Mouse (Mus musculus) neural tube, embryonic 13.5 days (tissue): ENCODE results near the gene Fzd2. TPM values are rescaled to one million over a fixed set of nuclear protein-coding genes. Genes with fewer than 3 reads are reported as not detected.
"Not testable (repeated sequence)": the region's sequence is repeated elsewhere in the genome, so short reads cannot be mapped to it uniquely, and the experiment has no call there.

ENCODE experiments used
- ATAC-seq: fragments of 200-750 bp; cut with Nextera tagmentation; 2 replicates; pipeline ENCODE4 v1.8.0; 2017; ENCODE audit warnings: low read depth, mild to moderate bottlenecking, moderate TSS enrichment, moderate library complexity
- H3K27ac ChIP-seq: fragments of 300-500 bp; sonication (generic); replicated peaks from 2 replicates; pipeline ENCODE4 v1.5.1; 2015; ENCODE audit warnings: moderate library complexity, mild to moderate bottlenecking, inconsistent platforms
- H3K27me3 ChIP-seq: fragments of 300-500 bp; sonication (generic); 2 replicates; pipeline ENCODE4 v1.6.1; 2015; ENCODE audit warnings: mild to moderate bottlenecking, inconsistent platforms
- H3K36me3 ChIP-seq: fragments of 300-500 bp; sonication (generic); 2 replicates; pipeline ENCODE4 v1.6.1; 2015; ENCODE audit warnings: mild to moderate bottlenecking, inconsistent platforms
- H3K4me1 ChIP-seq: fragments of 300-500 bp; sonication (generic); replicated peaks from 2 replicates; pipeline ENCODE4 v1.6.1; 2015; ENCODE audit warnings: inconsistent platforms
- H3K4me2 ChIP-seq: fragments of 300-500 bp; sonication (generic); 2 replicates; pipeline ENCODE4 v1.6.1; 2015; ENCODE audit warnings: inconsistent platforms, mild to moderate bottlenecking, moderate library complexity
- H3K4me3 ChIP-seq: fragments of 300-500 bp; sonication (generic); 2 replicates; pipeline ENCODE4 v1.5.1; 2015; ENCODE audit warnings: mild to moderate bottlenecking, inconsistent platforms
- H3K9ac ChIP-seq: fragments of 300-500 bp; sonication (generic); 2 replicates; pipeline ENCODE4 v1.6.1; 2015; ENCODE audit warnings: moderate library complexity, mild to moderate bottlenecking, inconsistent platforms
- H3K9me3 ChIP-seq: fragments of 300-500 bp; sonication (generic); 2 replicates; pipeline ENCODE4 v1.6.1; 2016; ENCODE audit warnings: inconsistent platforms
- WGBS: fragments of 180-500 bp; shearing (Covaris S2); methylation state at CpG from one replicate; pipeline ENCODE4 v1.1.7; 2015; 5-methylcytosine and 5-hydroxymethylcytosine counted together
- polyA plus RNA-seq: library from polyadenylated mRNA; unstranded; fragments of >200 nt; fragmentation: Nextera tagmentation; extraction: Ambion mirVana; gene quantifications from 2 replicates; pipeline ENCODE4 v1.2.1, GENCODE M21; 2015

Gene Fzd2
- polyA plus RNA-seq, 1 experiment from 2014 or later = 14.8 TPM

DNA sequence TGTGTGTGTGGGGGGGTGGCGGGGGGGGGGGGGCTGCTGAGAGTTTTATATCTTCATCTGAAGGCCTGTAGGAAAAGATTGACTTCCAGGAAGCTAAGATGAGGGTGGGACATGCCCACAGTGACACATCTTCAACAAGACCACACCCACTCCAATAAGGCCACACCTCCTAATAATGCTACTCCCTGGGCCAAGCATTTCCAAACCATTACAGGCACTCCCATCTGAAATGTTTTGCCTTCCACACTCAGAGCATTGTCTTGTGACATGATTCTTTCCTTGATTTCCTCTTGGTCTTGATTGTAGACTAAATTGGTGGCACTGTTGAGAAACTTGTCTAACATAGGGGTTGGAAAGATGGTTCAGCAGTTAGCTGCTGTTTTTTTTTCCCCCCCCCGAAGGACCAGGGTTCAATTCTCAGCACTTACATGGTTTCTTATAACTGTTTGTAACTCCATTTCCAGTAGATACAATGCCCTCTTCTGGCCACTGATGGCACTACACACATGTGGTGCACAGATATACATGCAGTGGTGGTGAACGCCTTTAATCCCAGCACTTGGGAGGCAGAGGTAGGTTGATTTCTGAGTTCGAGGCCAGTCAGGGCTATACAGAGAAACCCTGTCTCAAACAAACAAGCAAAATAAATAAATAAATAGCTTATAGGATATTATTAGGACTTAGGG lies 17.6 kb upstream of the Fzd2 start:
- Histone ChIP-seq H3K9ac (no peak overlapping the region), H3K4me2 (no peak overlapping the region), H3K27me3 (no peaks in the 10 kb centered on the region), H3K4me3 (no peak overlapping the region), H3K9me3 (0 out of 2 replicates have a peak, but pooled peaks cover 4% of the 10 kb centered on the region), H3K4me1 (peaks cover 14% of the 10 kb centered on the region), H3K27ac (no peak overlapping the region), H3K36me3 (no peaks in the 10 kb centered on the region)
- ATAC-seq = no peak
- 85% methylated on average over 4 of the region's 4 CpGs for WGBS

DNA sequence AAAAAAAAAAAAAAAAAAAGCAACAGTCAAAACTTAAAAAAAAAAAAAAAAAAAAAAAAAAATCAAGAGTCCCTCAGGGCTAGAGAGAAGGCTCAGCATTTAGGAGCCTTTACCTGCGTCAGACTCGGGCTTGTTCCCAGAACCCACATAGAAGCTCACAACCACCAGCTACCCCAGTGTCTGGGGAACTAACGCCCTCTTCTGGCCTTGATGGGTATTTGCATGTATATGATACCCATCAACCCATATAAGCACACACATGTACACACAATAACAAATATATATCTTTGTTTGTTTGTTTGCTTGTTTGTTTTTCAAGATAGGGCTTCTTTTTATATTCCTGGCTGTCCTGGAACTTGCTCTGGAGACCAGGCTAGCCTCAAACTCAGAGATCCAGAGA lies 16.6 kb upstream of the Fzd2 start:
- H3K36me3 ChIP-seq = no peaks in the 10 kb centered on the region
- H3K4me1 ChIP-seq = peaks cover 5% of the 10 kb centered on the region
- H3K4me2 ChIP-seq = no peak overlapping the region
- no peak for ATAC-seq
- no peaks in the 10 kb centered on the region for H3K27me3 ChIP-seq
- no peak overlapping the region for H3K27ac ChIP-seq
- 0 out of 2 replicates have a peak, but pooled peaks cover 4% of the 10 kb centered on the region for H3K9me3 ChIP-seq
- 80% methylated on average over 3 of the region's 3 CpGs for WGBS
- H3K9ac ChIP-seq = no peak overlapping the region
- H3K4me3 ChIP-seq = no peak overlapping the region

- Histone ChIP-seq H3K36me3 (no peaks in the 10 kb centered on the region), H3K4me1 (peaks cover 16% of the 10 kb centered on the region), H3K4me2 (0 out of 2 replicates have a peak overlapping the region, but pooled peaks have one; percentile 6), H3K9me3 (no peaks in the 10 kb centered on the region), H3K27me3 (no peaks in the 10 kb centered on the region), H3K27ac (peak overlapping the region; percentile 78), H3K4me3 (no peak overlapping the region), H3K9ac (peak overlapping the region; percentile 51)
- 5% methylated on average over 3 of the region's 4 CpGs for WGBS
- peak; percentile 72; the same call in 1 of the 2 replicates for ATAC-seq
Measured at GRCm38 (mm10) chr11:102595341-102595820, 8.8 kb upstream of the Fzd2 start.

GRCm38 (mm10) chr11:102599912-102600311 lies 4.3 kb upstream of the Fzd2 start:
- ATAC-seq = no peak
- 89% methylated on average over 3 of the region's 3 CpGs for WGBS
- Histone ChIP-seq H3K4me3 (no peak overlapping the region), H3K27me3 (no peaks in the 10 kb centered on the region), H3K9ac (no peak overlapping the region), H3K4me2 (no peak overlapping the region), H3K9me3 (no peaks in the 10 kb centered on the region), H3K36me3 (no peaks in the 10 kb centered on the region), H3K4me1 (peaks cover 22% of the 10 kb centered on the region), H3K27ac (no peak overlapping the region)

DNA sequence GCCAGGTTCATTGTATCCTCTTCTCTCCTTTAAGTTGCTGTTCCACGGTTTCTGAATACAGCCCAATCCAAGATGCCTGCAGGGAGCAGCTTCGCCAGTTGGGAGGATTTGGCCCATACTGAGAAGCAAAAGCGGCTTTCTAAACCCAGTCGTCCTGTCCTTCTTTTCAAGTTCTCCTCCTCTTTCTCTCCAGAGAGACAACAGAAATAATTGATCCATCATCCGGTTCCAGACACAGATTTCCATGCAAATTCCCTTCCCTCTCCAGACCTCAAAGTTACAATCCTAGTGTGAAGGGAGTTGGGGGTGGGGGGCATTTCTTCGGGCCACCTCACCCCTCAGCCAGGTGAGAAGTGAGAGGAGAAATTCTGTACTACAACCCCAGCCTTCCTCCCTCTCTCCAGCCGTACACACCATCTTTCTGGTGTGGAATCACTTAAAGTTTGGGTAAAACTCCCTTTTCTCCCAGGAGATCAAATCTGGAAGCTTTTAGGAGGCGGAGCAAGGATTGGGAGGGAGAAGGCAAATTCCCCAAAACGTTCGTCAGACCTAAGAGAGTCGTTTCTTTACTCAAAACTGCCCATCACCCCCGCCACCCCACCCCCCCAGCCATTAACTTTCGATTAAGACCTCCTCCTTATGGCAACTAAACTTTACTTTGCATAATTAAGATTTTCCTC lies 1.2 kb upstream of the Fzd2 start:
- Histone ChIP-seq H3K4me2 (peak overlapping the region; percentile 82), H3K4me1 (peaks cover 39% of the 10 kb centered on the region), H3K9ac (peak overlapping the region; percentile 65), H3K27me3 (no peaks in the 10 kb centered on the region), H3K36me3 (no peaks in the 10 kb centered on the region), H3K9me3 (no peaks in the 10 kb centered on the region), H3K27ac (peak overlapping the region; percentile 96), H3K4me3 (peak overlapping the region; percentile 81)
- 2% methylated on average over 13 of the region's 13 CpGs for WGBS
- ATAC-seq = no peak

DNA sequence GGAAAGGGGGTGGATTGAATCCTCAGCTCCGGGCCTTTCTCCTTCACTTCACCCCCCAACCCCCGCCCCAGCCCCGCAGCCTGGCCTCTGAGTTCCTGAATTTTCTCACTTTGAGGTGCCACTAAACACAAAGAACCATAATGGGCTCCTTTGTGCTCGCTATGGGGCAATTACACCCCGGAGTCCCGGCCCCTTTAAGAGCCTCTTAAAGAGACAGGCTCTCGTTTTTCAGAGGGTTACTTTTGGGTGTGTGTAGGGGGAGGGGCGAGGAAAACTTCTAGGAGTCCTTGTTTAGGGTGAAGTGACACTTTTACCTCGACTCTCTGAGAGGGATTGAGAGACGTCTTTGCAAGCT lies 723 bp upstream of the Fzd2 start:
- Histone ChIP-seq H3K27ac (peak overlapping the region; percentile 96), H3K9me3 (no peaks in the 10 kb centered on the region), H3K4me1 (peaks cover 44% of the 10 kb centered on the region), H3K36me3 (no peaks in the 10 kb centered on the region), H3K27me3 (no peaks in the 10 kb centered on the region), H3K4me2 (peak overlapping the region; percentile 82), H3K9ac (peak overlapping the region; percentile 65), H3K4me3 (peak overlapping the region; percentile 81)
- peak; percentile 78 for ATAC-seq
- WGBS = under 1% methylated on average over 10 of the region's 10 CpGs

DNA sequence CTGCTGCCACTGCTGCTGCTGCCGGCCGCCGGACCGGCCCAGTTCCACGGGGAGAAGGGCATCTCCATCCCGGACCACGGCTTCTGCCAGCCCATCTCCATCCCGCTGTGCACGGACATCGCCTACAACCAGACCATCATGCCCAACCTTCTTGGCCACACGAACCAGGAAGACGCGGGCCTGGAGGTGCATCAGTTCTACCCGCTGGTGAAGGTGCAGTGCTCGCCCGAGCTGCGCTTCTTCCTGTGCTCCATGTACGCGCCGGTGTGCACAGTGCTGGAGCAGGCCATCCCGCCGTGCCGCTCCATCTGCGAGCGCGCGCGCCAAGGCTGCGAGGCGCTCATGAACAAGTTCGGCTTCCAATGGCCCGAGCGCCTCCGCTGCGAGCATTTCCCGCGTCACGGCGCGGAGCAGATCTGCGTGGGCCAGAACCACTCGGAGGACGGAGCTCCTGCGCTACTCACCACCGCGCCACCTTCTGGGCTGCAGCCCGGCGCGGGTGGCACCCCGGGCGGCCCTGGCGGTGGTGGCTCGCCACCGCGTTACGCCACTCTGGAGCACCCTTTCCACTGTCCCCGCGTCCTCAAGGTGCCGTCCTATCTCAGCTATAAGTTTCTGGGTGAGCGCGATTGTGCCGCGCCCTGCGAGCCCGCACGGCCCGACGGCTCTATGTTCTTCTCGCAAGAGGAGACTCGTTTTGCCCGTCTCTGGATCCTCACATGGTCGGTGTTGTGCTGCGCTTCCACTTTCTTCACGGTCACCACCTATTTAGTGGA lies 769 bp downstream of the Fzd2 start:
- Histone ChIP-seq H3K36me3 (no peaks in the 10 kb centered on the region), H3K27ac (peak overlapping the region; percentile 96), H3K9me3 (no peaks in the 10 kb centered on the region), H3K27me3 (no peaks in the 10 kb centered on the region), H3K9ac (peak overlapping the region; percentile 87), H3K4me1 (peaks cover 59% of the 10 kb centered on the region), H3K4me2 (peak overlapping the region; percentile 82), H3K4me3 (peak overlapping the region; percentile 81)
- WGBS = under 1% methylated on average over 73 of the region's 74 CpGs
- ATAC-seq = peak; percentile 52

DNA sequence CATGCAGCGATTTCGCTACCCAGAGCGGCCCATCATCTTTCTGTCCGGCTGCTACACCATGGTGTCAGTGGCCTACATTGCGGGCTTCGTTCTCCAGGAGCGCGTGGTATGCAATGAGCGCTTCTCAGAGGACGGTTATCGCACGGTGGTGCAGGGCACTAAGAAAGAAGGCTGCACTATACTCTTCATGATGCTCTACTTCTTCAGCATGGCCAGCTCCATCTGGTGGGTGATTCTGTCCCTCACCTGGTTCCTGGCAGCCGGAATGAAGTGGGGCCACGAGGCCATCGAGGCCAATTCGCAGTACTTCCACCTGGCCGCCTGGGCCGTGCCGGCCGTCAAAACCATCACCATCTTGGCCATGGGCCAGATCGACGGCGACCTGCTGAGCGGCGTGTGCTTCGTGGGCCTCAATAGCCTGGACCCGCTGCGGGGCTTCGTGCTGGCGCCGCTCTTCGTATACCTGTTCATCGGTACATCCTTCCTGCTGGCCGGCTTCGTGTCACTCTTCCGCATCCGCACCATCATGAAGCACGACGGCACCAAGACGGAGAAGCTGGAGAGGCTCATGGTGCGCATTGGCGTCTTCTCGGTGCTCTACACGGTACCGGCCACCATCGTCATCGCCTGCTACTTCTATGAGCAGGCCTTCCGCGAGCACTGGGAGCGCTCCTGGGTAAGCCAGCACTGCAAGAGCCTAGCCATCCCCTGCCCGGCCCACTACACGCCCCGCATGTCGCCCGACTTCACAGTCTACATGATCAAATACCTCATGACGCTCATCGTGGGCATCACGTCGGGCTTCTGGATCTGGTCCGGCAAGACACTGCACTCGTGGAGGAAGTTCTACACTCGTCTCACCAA lies 1.6 kb downstream of the Fzd2 start:
- peak overlapping the region; percentile 87 for H3K9ac ChIP-seq
- H3K4me2 ChIP-seq = peak overlapping the region; percentile 82
- peaks cover 67% of the 10 kb centered on the region for H3K4me1 ChIP-seq
- H3K27me3 ChIP-seq = no peaks in the 10 kb centered on the region
- no peaks in the 10 kb centered on the region for H3K9me3 ChIP-seq
- H3K36me3 ChIP-seq = no peaks in the 10 kb centered on the region
- WGBS = under 1% methylated on average over 62 of the region's 62 CpGs
- H3K4me3 ChIP-seq = peak overlapping the region; percentile 81
- no peak for ATAC-seq
- peak overlapping the region; percentile 96 for H3K27ac ChIP-seq

DNA sequence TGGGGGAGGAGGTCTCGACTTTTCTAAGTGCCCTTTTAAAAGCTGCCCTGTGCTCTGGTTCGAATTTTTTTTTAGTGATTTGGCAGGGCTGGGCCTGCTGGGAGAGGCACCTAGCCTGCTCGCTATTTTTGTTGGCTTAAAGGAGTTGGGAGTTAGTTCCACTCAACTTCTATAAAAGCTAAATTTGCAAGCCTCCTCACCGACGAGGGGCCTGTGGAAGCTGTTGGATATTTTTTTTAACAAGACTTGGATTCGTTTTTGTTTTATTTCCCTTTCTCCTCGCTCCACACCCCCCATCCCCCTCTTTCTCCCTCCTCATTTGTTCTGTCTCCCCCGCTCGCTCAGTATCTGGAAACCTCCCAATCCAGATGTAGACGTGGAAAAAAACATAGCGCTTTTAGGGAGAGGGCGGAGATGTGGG lies 2.6 kb downstream of the Fzd2 start:
- WGBS = 0% methylated on average over 12 of the region's 12 CpGs
- peaks cover 75% of the 10 kb centered on the region for H3K4me1 ChIP-seq
- no peaks in the 10 kb centered on the region for H3K36me3 ChIP-seq
- no peak for ATAC-seq
- H3K4me3 ChIP-seq = peak overlapping the region; percentile 81
- H3K27me3 ChIP-seq = no peaks in the 10 kb centered on the region; the same call in 1 of the 2 replicates
- peak overlapping the region; percentile 74 for H3K27ac ChIP-seq
- peak overlapping the region; percentile 87 for H3K9ac ChIP-seq
- no peaks in the 10 kb centered on the region for H3K9me3 ChIP-seq
- peak overlapping the region; percentile 82 for H3K4me2 ChIP-seq

GRCm38 (mm10) chr11:102607201-102607600 lies 3.0 kb downstream of the Fzd2 start:
- 1% methylated on average over 12 of the region's 12 CpGs for WGBS
- not testable (repeated sequence) for H3K27me3 ChIP-seq, ATAC-seq, H3K9me3 ChIP-seq, H3K36me3 ChIP-seq
- Histone ChIP-seq H3K9ac (peak overlapping the region; percentile 87), H3K27ac (peak overlapping the region; percentile 74), H3K4me2 (peak overlapping the region; percentile 82), H3K4me1 (peaks cover 75% of the 10 kb centered on the region), H3K4me3 (peak overlapping the region; percentile 81)
